Mouse (Mus musculus) megakaryocyte, embryonic 14.5 days (primary cell): ENCODE data around the gene Gopc. TPM values are rescaled to one million over a fixed set of nuclear protein-coding genes. Genes with fewer than 3 reads are reported as not detected.

ENCODE experiments used
- H3K27me3 ChIP-seq: replicated peaks from 2 replicates; pipeline ENCODE3; 2012; ENCODE audit warnings: inconsistent platforms
- H3K36me3 ChIP-seq: replicated peaks from 2 replicates; pipeline ENCODE3; 2012; ENCODE audit warnings: low read length, inconsistent platforms, mixed read lengths
- H3K4me1 ChIP-seq: 2 replicates; pipeline ENCODE4 v1.6.1; 2012; ENCODE audit warnings: inconsistent platforms
- H3K4me3 ChIP-seq: replicated peaks from 2 replicates; pipeline ENCODE3; 2012; ENCODE audit warnings: moderate library complexity, mild to moderate bottlenecking, inconsistent platforms
- H3K9me3 ChIP-seq: 2 replicates; pipeline ENCODE4 v1.6.1; 2012; ENCODE audit warnings: inconsistent platforms
- FLI1 ChIP-seq: IDR thresholded peaks from 2 replicates; pipeline ENCODE4 v1.6.1; 2012; ENCODE audit warnings: low read length, inconsistent platforms, mixed read lengths
- GATA1 ChIP-seq: IDR thresholded peaks from 3 replicates; pipeline ENCODE4 v1.6.1; 2012; ENCODE audit warnings: mixed read lengths, low read length, inconsistent platforms, borderline replicate concordance
- polyA plus RNA-seq: library from polyadenylated mRNA; stranded (reverse); fragments of >175 nt; gene quantifications from 2 replicates; pipeline ENCODE4 v1.2.3, GENCODE M21; 2012; ENCODE audit warnings: low replicate concordance; ENCODE audit not compliant: insufficient read depth

Gene Gopc
- polyA plus RNA-seq, 1 experiment: 1.2 TPM

GRCm38 (mm10) chr10:52391208-52391607 lies 9.3 kb upstream of the Gopc start:
- no peak for TF ChIP-seq FLI1
- no peak for TF ChIP-seq GATA1

GRCm38 (mm10) chr10:52389438-52389837 lies 7.5 kb upstream of the Gopc start:
- Histone ChIP-seq H3K27me3 (peaks cover 4% of the 10 kb centered on the region), H3K9me3 (no peaks in the 10 kb centered on the region), H3K4me3 (no peak overlapping the region), H3K36me3 (no peaks in the 10 kb centered on the region), H3K4me1 (peaks cover 14% of the 10 kb centered on the region)
- TF ChIP-seq FLI1 (no peak), GATA1 (no peak)

More at GRCm38 (mm10) chr10:52391208-52391607, 9.3 kb upstream of the Gopc start:
- H3K4me3 ChIP-seq: no peak overlapping the region
- H3K36me3 ChIP-seq: no peaks in the 10 kb centered on the region
- peaks cover 8% of the 10 kb centered on the region for H3K4me1 ChIP-seq
- H3K27me3 ChIP-seq: peaks cover 4% of the 10 kb centered on the region
- no peaks in the 10 kb centered on the region for H3K9me3 ChIP-seq

GRCm38 (mm10) chr10:52388922-52389430 lies 7.1 kb upstream of the Gopc start, which contains the start of gene Nepn:
Nepn (plus strand) TSS chr10:52388972.
- no peak within 1 kb of the TSS for H3K4me3 ChIP-seq
- peaks cover 10% of the 10 kb centered on the region; the same call in 1 of the 2 replicates for H3K4me1 ChIP-seq
- H3K27me3 ChIP-seq: peaks cover 4% of the 10 kb centered on the region
- H3K9me3 ChIP-seq: no peaks in the 10 kb centered on the region
- TF ChIP-seq FLI1 (no peak), GATA1 (no peak)
- H3K36me3 ChIP-seq: no peaks in the 10 kb centered on the region

- no peaks in the 10 kb centered on the region for H3K36me3 ChIP-seq
- TF ChIP-seq GATA1: no peak
- no peak for TF ChIP-seq FLI1
- H3K4me3 ChIP-seq: no peak overlapping the region
- peaks cover 23% of the 10 kb centered on the region for H3K4me1 ChIP-seq
- peaks cover 4% of the 10 kb centered on the region for H3K27me3 ChIP-seq
- H3K9me3 ChIP-seq: no peaks in the 10 kb centered on the region
Observed at GRCm38 (mm10) chr10:52387192-52387591, 5.3 kb upstream of the Gopc start.

GRCm38 (mm10) chr10:52384823-52385610 lies 3.1 kb upstream of the Gopc start:
- Histone ChIP-seq H3K9me3 (no peaks in the 10 kb centered on the region), H3K36me3 (no peaks in the 10 kb centered on the region), H3K4me3 (no peak overlapping the region), H3K27me3 (peaks cover 4% of the 10 kb centered on the region), H3K4me1 (peaks cover 35% of the 10 kb centered on the region)
- TF ChIP-seq GATA1 (no peak), FLI1 (no peak)

GRCm38 (mm10) chr10:52383522-52383921 lies 1.6 kb upstream of the Gopc start:
- H3K9me3 ChIP-seq: no peaks in the 10 kb centered on the region
- no peak overlapping the region for H3K4me3 ChIP-seq
- TF ChIP-seq GATA1 (no peak), FLI1 (no peak)
- H3K27me3 ChIP-seq: no peaks in the 10 kb centered on the region
- peaks cover 41% of the 10 kb centered on the region for H3K4me1 ChIP-seq
- no peaks in the 10 kb centered on the region for H3K36me3 ChIP-seq

GRCm38 (mm10) chr10:52383022-52383421 lies 1.1 kb upstream of the Gopc start:
- Histone ChIP-seq H3K4me1 (peaks cover 46% of the 10 kb centered on the region), H3K4me3 (peak overlapping the region; percentile 99)

GRCm38 (mm10) chr10:52381321-52381801 lies 563 bp downstream of the Gopc start:
- peak overlapping the region; percentile 99 for H3K4me3 ChIP-seq
- H3K9me3 ChIP-seq: no peaks in the 10 kb centered on the region
- H3K4me1 ChIP-seq: peaks cover 57% of the 10 kb centered on the region
- H3K36me3 ChIP-seq: no peaks in the 10 kb centered on the region
- no peak for TF ChIP-seq GATA1
- no peak for TF ChIP-seq FLI1
- H3K27me3 ChIP-seq: no peaks in the 10 kb centered on the region

More at GRCm38 (mm10) chr10:52383022-52383421, 1.1 kb upstream of the Gopc start:
- Histone ChIP-seq H3K27me3 (no peaks in the 10 kb centered on the region), H3K9me3 (no peaks in the 10 kb centered on the region), H3K36me3 (no peaks in the 10 kb centered on the region)
- TF ChIP-seq FLI1 (no peak), GATA1 (no peak)

GRCm38 (mm10) chr10:52377813-52378212 lies 4.1 kb downstream of the Gopc start:
- Histone ChIP-seq H3K9me3 (no peaks in the 10 kb centered on the region), H3K36me3 (no peaks in the 10 kb centered on the region), H3K4me3 (no peak overlapping the region), H3K27me3 (no peaks in the 10 kb centered on the region), H3K4me1 (peaks cover 52% of the 10 kb centered on the region)
- TF ChIP-seq FLI1 (no peak), GATA1 (no peak)

- no peaks in the 10 kb centered on the region for H3K36me3 ChIP-seq
- no peaks in the 10 kb centered on the region for H3K27me3 ChIP-seq
- TF ChIP-seq GATA1 (no peak), FLI1 (no peak)
- H3K4me1 ChIP-seq: peaks cover 49% of the 10 kb centered on the region
- H3K4me3 ChIP-seq: no peak overlapping the region
- no peaks in the 10 kb centered on the region for H3K9me3 ChIP-seq
Observed at GRCm38 (mm10) chr10:52376422-52376821, 5.5 kb downstream of the Gopc start.

- H3K27me3 ChIP-seq: no peaks in the 10 kb centered on the region
- H3K36me3 ChIP-seq: no peaks in the 10 kb centered on the region
- H3K4me1 ChIP-seq: peaks cover 36% of the 10 kb centered on the region
- no peak overlapping the region for H3K4me3 ChIP-seq
- no peaks in the 10 kb centered on the region for H3K9me3 ChIP-seq
- TF ChIP-seq FLI1 (no peak), GATA1 (no peak)
Observed at GRCm38 (mm10) chr10:52374651-52375050, 7.3 kb downstream of the Gopc start.
